Mouse (Mus musculus): ENCODE measurements at regions not wholly inside any gene's neighbourhood (a gene's known extent, or its start where the extent isn't known, plus 50 kb on each side); places are given as distances from the start of the nearest gene placed in this dataset.
A peak's percentile ranks its signal among the peaks of the same experiment; 100 is the strongest.

DNA sequence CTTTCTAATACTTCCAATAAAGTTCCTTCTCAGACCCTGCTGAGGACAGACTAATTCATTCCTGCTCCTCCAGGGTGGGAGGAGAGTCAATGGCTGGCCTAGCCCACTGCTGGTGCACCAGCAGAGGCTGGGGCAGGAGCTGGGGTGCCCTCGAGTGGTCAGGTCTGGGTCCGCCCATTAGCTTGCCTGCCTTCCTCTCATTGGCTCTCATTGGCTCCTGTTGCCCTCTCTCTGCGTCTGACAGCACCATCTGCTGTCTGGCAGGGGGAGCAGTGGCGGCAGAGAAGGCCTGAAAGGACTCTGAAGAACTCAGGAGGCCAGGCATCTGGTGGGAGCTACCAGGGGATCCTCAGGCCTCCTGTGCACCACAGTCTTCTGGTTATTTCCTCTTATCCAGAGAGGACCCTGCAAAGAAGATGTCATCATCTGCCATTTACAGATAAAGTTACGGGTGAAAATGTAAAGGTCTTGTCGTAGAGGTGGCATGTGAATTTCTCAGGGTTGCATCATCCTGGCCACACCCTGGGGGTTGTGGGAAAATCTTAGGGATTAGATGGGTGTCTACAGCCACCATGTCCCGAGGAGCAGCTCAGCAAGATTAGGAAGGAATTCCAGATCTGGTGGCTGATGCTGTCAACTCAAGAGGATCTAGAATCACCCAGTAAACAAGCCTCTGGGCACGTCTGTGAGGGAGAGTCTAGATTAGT lies 66.6 kb upstream of the Gli2 start:
- TF ChIP-seq CTCF (IDR thresholded peaks at IDR 0.05; ENCODE audit: low read depth) (peak; percentile 45), EP300 (IDR thresholded peaks at IDR 0.05; ENCODE audit: low read depth) (no peak)

Data from liver, postnatal 0 days (tissue).